Mouse (Mus musculus): Measurements from ENCODE around the gene BC051665. TPM values are rescaled to one million over a fixed set of nuclear protein-coding genes. Genes with fewer than 3 reads are reported as not detected.

Gene BC051665
- total RNA-seq (2021) = not detected

DNA sequence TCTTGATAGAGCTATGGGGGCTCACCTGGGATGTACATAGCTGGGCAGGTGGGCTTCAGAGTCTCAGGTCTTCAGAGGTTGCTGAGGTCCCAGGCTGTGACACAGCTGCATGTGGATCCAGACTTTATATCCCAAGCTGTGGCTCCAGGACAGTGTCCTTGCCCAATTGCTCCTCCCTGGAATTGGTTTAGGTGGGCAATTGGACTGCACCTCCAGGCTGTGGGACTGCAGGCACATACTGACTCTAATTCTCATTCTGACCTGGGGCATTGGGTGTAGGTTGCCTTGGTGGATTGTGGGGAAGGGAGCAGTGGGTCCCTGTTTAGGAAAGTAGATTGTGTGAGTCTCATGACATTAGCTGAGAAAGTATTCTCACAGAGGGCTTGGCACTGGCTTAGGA is at the start of gene BC051665:
BC051665 (minus strand) TSS at position 101 of the 400 bp plus-strand sequence.
- DNase-seq = no peak

GRCm38 (mm10) chr13:60826052-60826451 is 39.9 kb upstream of the BC051665 start:
- DNase-seq = peak; percentile 49

GRCm38 (mm10) chr13:60820486-60821175 is 34.5 kb upstream of the BC051665 start:
- DNase-seq = no peak

- peak; percentile 60 for DNase-seq
These were observed 33.3 kb upstream of the BC051665 start for GRCm38 (mm10) chr13:60819469-60819868.

GRCm38 (mm10) chr13:60813722-60814121 is 27.6 kb upstream of the BC051665 start:
- DNase-seq = no peak

- DNase-seq = no peak
These were observed 26.6 kb upstream of the BC051665 start for GRCm38 (mm10) chr13:60812768-60813167.

- no peak for DNase-seq
These were observed 23.5 kb upstream of the BC051665 start for GRCm38 (mm10) chr13:60809690-60810089.

DNA sequence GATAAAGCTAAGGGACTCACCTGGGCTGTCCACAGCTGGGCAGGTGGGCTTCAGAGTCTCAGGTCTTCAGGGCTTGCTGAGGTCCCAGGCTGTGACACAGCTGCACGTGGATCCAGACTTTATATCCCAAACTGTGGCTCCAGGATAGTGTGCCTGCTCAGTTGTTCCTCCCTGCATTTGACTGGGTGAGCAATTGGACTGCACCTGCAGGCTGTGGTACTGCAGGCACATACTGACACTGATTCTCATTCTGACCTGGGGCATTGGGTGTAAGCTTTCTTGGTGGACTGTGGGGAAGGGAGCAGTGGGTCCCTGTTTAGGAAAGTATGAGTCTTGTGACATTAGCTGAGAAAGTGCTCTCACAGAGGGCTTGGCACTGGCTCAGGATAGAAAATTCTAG is 16.6 kb upstream of the BC051665 start, which contains the start of gene Ctsll3:
Ctsll3 (minus strand) TSS at position 101 of the 400 bp plus-strand sequence.
- DNase-seq = no peak

- no peak for DNase-seq
These were observed 3.3 kb upstream of the BC051665 start for GRCm38 (mm10) chr13:60789466-60789865.

- no peak for DNase-seq
These were observed 2.9 kb downstream of the BC051665 start for GRCm38 (mm10) chr13:60783301-60783700.

GRCm38 (mm10) chr13:60780534-60780933 is 5.6 kb downstream of the BC051665 start:
- DNase-seq = no peak

- no peak for DNase-seq
These were observed 25.0 kb downstream of the BC051665 start for GRCm38 (mm10) chr13:60761161-60761560.

DNA sequence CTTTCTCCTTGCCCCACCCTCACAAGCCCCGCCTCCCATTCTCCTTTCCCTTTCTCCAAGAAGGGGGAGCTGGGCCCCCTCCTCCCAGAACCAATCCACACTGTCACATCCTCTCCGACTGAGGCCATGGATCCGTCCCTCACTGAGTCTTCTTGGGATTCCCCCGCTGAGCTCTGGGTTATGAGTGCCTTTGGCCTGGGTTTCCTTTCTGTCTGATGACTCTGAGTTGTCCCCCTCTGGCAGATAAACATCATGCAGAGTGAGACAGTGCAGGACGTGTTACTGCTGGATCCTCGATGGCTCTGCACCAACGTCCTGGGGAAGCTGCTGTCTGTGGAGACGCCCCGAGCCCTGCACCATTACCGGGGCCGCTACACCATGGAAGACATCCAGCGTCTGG is 25.8 kb downstream of the BC051665 start:
- no peak for DNase-seq

GRCm38 (mm10) chr13:60759136-60759535 is 27.0 kb downstream of the BC051665 start:
- peak; percentile 67 for DNase-seq

DNA sequence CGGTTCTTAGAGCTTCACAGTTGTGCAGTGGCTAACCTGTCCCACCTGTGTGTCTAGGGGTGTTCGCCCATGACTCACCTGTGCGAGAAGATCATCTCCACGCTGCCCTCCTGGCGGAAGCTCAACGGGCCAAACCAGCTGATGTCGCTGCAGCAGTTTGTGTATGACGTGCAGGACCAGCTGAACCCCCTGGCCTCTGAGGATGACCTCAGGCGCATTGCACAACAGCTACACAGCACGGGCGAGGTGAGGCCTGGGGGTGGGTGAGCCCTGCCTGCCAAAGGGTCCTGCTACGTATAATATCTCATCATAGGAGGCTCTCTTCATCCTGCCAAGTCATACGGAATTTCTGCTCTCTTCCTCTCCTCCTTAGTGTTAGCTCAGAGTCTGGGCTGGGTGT is 28.9 kb downstream of the BC051665 start:
- no peak for DNase-seq

- DNase-seq = no peak
These were observed 30.9 kb downstream of the BC051665 start for GRCm38 (mm10) chr13:60755251-60755650.

GRCm38 (mm10) chr13:60753216-60753615 is 32.9 kb downstream of the BC051665 start:
- no peak for DNase-seq

GRCm38 (mm10) chr13:60750930-60751329 is 35.2 kb downstream of the BC051665 start:
- no peak for DNase-seq

DNA sequence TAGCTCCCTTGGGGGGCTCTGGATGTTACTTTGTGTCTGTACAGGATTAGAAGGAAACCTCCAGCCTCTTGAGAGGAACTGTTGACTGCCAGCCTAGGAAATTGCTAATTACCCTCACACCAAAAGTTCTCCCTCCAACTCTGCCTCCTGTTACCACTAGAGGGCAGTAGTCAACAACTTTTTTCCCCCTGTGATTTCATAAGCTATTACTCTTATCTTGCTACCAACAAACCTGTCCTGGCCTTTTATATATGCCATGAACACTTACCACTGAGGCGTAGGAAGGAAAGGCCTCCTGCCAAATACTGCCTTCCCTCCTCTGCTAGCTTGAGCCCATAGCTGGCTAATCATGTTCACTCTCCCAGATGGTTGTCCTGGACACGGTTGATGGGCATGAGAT is 37.6 kb downstream of the BC051665 start:
- DNase-seq = no peak

GRCm38 (mm10) chr13:60747201-60747600 is 39.0 kb downstream of the BC051665 start:
- no peak for DNase-seq

DNA sequence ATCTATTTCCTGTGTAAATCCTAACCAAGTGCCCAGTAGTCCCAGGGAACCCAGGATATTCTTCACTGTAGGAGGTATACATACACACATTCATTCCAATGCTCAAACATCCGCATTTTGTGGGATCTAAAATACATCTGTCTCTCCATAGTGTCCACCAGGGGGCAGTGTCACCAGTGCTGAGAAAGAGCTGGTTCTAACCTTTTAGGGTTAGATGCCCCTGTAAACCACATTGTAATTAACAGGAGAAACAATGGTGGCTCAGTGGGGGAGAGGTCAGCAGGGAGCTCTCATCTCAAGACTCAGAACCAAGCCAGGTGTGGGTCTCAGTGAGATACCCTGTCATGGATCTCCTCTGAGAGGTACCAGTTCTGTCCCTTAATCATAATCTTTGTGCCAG is 39.9 kb downstream of the BC051665 start:
- no peak for DNase-seq

DNA sequence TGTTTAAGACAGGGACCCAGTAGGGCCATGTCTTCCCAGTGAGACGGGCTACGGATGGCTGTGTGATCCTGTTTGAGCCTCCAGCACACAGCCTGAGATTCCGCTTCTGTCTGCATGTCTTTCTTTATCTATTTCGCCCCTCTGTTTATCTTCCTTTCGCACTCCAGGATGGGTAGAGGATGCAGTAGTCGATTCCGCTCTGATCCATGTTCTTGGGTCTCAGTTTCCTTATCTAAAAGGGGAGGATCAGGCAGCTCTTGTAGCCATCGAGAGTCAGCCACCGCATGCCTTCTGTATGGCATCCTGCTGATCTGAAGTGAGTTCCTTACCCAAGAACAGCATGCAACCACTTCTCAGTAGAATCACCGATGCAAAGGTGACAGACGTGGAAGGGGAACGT is 40.8 kb downstream of the BC051665 start:
- DNase-seq = no peak

DNA sequence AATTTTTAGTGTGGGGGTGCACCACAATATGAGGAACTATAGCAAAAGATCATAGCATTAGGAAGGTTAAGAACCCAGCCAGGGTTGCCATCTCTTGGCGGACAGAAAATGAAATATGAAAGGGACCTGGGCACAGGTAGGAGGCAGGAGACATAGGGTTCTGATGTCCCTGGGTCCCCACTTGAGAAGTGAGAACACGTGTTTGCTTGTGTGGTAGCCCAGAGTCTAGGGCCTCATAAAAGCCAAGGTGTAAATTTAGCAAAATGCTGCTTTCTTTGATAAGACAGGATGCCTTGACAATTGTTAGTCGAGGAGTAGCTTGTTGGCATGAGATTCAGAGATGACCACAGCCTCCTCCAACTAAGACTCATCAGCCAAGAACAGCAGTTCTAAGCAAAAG is 41.4 kb downstream of the BC051665 start:
- DNase-seq = no peak

- peak; percentile 95 for DNase-seq
These were observed 42.1 kb downstream of the BC051665 start for GRCm38 (mm10) chr13:60744078-60744460.
